Mouse (Mus musculus): Measurements from ENCODE around the gene Mup14. TPM values are rescaled to one million over a fixed set of nuclear protein-coding genes. Genes with fewer than 3 reads are reported as not detected.
"Not testable (repeated sequence)": the region's sequence is repeated elsewhere in the genome, so short reads cannot be mapped to it uniquely, and the experiment has no call there.

Mup14 gene
- total RNA-seq (2017) = not detected in 2 replicates

GRCm38 (mm10) chr4:61303900-61304299 lies at the start of gene Mup14:
Gene Mup14, minus strand, starts transcription at chr4:61304000.
- not testable (repeated sequence) for ATAC-seq (replicated peaks; ENCODE audit: low read depth, poor library complexity, severe bottlenecking)

- ATAC-seq (replicated peaks; ENCODE audit: low read depth, poor library complexity, severe bottlenecking) = not testable (repeated sequence)
Measured at GRCm38 (mm10) chr4:61338108-61338507, 34.3 kb upstream of the Mup14 start.

Other genes starting within 250 kb of the Mup14 start
- not detected in 2 replicates for gene Mup13, start 75.7 kb downstream of the Mup14 start, total RNA-seq (2017)
- gene Mup15, start 135.7 kb upstream of the Mup14 start, total RNA-seq (2017) = not detected in 2 replicates
- gene Mup16, start 215.5 kb upstream of the Mup14 start, total RNA-seq (2017) = not detected in 2 replicates

All from common myeloid progenitor, adult 5-6 weeks (primary cell).